Mouse (Mus musculus) lung, postnatal 0 days (tissue): Measurements from ENCODE around the gene Cd52.

Experiments used
- CTCF ChIP-seq: IDR thresholded peaks from 2 replicates; pipeline ENCODE4 v1.5.1; 2016; ENCODE audit warnings: antibody characterized with exemption, mild to moderate bottlenecking
- EP300 ChIP-seq: IDR thresholded peaks from 2 replicates; pipeline ENCODE4 v1.6.1; 2016; ENCODE audit warnings: antibody characterized with exemption, mild to moderate bottlenecking, control low read depth

- no peak for TF ChIP-seq CTCF
- TF ChIP-seq EP300: no peak
Observed at GRCm38 (mm10) chr4:134098628-134099027, 3.7 kb upstream of the Cd52 start.
